Mouse (Mus musculus): Measurements from ENCODE around the gene Dlst.

Dlst gene

DNA sequence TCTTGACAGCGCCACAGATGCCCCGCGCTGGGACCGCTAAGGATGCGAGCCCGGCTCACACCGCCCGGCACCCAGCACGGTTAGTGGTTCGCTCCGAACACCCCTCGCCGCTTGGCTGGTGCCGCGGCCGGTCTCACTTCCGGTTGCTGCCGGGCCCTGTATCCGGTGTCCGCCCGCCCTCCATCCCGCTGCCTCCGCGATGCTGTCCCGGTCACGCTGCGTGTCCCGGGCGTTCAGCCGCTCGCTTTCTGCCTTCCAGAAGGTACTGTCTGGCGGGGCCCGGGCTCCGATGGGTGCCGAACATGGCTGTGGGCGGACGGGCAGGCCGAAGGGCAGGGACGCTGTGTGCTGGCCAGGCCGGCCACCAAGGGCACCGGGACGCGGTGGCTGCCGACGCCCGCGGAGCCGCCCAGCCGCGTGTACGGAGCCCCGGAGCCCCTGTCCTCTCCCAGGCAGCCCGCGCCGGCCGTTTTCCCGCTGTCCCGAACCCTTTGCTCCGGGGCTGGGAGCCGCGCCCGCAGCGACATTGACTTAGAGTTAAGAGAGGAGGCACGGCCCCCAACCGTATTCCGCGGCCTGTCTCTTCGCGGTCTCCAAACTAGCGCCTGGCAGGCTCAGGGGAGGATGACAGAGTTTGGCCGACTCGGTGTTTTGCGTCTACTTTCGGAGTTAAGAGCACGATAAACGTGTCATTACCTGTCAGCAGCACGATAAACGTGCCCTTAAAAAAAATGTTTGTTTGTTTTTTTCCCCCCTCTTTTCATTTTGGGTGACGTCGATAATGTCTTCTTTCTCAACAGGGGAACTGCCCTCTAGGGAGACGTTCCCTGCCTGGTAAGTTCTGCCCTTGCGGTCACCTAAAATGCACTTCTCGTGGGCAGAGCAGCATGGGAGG lies at the start of gene Dlst, which contains the start of gene Prox2:
TSS of gene Dlst (plus strand) at position 136 of the 895 bp plus-strand sequence.
TSS of gene Prox2 (minus strand) at position 62 of the 895 bp plus-strand sequence.
- DNase-seq, result peak; percentile 93 to 94

DNA sequence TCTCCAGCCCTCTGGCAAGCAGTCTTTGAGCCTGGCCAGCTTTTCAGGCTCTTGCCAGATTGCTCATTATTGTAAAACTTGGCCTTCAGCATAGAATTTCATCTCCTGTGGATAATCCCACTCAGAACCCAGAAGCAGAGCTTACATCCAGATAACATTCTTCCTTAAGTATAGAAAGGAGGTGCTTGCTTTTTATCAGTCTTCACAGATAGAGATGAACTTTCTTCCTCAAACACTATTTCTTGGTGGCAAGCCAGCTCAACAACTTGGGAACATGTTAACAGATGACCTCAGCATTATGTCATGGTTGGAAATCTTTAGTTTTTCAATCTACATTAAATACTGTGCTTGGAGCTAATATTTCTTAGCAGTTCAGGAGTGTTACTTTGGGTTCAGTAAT lies 39.6 kb upstream of the Dlst start:
- no peak for DNase-seq

DNA sequence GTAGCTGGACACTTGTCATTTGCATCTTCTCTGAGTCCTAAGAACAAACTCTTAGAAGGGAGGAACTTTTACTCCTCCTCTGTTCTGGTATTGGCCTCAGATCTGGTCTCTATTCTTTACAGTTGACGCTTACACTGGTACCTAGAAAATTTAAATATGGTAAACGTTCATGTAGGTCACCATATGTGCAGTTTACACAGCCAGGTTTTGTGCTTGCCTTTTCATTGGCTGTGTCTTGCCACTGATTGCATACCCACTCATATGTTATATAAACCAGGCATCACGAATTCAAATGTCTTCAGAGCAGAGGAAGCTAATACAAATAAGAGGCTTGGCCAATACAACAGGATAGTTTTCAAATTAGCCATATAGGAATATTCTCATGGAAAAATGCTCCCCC lies 33.5 kb upstream of the Dlst start:
- DNase-seq, result no peak

DNA sequence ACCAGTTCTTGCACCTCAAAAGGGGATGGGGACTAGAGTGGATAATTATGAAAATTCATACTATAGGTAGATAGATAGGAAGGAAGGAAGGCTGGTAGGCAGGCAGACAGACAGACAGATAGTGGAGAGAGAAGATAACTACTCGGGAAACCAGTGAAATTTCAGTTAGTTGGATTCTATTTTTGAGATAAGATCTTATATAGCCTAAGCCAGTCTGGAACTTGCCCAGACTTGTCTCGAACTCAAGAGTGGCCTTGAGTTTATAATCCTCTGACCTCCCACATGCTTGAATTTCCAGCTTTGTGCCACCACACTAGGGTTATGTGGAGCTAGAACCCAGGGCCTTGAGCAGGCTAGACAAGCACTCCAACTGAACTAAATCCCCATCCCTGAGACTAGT lies 26.4 kb upstream of the Dlst start:
- DNase-seq, result no peak

DNA sequence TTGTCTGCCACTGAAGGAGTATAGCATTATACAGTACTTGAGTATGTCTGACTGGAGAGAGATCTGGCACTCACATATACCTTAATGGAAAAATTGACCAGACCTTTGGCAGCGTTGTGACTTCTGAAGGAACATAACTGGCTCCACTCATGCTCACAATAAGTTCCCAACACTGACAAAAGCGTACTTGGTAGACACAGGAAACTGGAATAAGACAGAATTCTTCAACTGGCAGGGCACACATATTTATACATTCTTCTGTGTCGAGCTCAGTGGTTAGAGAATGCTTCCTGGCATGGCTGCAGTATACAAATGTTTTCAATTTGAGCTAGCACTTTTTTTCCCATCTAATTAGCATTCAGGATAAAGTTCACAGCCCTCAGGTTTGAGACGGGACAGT lies 25.7 kb upstream of the Dlst start:
- DNase-seq, result no peak

DNA sequence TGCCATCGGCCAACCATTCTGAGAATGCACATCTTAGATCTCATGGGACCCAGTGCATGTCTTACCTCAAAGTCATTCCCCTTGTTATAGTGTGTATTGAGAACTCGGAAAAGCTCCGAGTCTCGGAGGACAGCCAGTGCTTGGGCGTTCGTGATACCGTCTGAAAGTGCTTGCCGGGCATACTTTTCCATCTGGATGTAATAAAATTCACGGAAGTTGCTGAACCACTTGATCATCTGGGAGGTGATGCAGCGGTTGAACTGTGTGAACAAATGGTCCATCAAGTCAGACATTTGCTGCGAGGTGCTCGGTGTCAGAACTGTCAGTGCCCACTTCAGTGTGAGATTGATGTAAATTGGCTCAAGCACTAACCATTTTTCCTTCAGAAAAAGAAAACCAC lies 22.8 kb upstream of the Dlst start:
- DNase-seq, result no peak

DNA sequence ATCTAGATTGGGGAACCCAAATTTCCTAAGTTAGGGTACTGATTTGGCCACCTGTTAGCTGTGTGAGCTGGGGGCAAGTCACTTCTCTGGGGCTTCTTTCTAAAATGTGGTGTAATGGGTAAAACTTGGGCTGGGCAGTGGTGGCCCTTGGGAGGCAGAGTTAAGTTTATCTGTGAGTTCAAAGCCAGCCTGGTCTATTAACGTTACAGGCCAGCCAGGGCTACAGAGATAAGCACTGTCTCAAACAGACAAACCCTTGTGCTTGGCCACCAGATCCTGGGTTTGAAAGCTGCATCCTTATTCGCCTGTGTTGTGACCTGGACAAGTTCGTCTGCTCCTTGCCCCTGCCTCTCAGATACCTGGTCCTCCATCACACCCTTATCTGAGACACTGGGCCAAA lies 19.4 kb upstream of the Dlst start:
- no peak for DNase-seq

DNA sequence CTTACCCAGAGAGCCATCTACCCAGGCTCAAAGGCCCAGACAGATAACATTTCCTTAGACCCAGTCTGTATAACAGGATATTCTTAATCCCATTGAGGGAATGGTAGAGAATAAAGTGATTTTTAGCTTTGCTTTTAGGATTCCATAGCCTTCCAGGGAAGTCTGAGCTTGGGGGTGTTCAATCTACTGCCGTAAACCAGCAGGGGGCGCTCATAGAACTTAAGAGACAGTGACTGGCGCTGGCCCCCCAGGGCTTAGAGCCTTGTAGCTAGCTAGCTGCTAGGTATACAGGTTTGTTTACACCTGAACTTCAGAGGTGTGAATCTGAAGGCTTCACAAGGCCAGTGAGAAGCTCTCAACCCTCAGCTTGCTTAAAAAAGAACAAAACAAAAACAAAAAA lies 18.4 kb upstream of the Dlst start:
- peak; percentile 49 to 75 for DNase-seq

DNA sequence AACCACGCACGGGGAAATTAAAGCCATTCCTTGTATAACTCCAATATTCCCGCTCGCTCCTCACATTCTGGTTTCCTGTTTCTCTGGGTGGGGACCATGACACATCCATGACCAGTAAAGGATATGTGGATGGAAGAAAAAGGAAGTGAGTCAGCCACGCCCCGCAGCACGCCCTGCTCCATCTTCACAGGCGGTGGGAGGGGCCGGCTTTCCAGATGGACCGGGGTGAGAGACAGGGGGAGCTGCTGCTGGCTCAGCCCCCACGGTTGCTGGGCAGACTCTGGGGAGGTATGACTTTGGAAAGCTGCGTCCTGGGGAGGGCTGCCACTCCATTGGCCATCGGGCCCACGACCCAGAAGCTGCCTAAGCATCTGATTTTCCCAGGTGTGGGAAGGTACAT lies 16.6 kb upstream of the Dlst start:
- peak; percentile 81 to 85 for DNase-seq

DNA sequence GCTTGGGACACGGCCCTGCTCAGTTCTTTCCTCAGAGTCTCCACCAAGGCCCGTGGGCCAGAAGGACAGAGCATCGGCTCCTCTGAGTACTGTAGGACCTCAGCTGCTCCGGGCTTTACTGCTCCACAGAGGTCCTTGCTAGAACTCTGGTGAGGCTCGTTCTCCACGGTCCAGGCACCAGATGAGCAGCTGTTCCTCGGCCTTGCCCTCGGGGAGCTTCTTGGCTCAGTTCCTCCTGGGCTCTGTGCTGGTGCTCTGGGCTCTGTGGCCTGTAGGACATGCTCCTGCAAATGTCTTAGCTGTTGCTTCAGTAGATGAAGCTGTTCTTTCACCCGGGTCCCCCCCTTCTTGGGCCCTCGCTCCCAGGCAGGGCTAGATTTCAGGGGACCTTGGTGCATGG lies 15.9 kb upstream of the Dlst start:
- DNase-seq, result peak; percentile 19 to 55

DNA sequence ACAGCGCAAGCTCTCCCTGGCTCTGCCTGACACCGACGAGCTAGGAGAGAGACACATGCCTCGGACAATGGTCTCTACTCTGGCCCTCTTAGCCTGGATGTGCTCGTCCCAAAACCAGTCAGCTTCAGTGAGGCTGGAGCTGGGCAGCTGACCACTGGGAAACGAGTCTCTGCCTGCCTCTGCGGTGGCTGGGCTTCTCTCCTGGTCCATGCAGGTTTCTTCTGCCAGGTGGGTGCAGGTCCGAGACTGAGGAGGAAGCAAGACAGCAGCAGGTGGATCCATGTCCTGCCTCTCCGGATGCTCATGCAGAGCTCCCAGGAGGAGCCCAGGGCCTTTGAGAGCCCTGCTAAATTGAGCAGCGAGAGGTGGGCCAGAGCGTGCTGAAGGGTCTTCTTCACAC lies 15.5 kb upstream of the Dlst start:
- no peak for DNase-seq

DNA sequence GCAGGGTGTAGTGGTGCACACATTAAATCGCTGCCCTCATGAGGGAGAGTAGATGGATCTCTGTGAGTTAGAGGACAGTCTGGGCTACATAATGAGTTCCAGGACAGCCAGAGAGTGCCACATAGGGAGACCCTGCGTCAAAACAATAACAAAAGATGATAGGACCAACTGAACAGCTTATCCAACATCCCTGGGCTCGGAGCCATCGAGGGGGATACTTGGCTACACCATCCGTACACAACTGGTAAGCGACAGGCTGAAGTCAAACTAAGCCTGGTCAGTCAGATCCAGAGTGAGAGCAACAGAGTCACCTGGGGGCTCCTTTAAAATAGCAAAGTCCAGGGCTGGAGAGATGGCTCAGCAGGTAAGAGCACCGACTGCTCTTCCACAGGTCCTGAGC lies 14.8 kb upstream of the Dlst start:
- peak; percentile 19 to 38 for DNase-seq

DNA sequence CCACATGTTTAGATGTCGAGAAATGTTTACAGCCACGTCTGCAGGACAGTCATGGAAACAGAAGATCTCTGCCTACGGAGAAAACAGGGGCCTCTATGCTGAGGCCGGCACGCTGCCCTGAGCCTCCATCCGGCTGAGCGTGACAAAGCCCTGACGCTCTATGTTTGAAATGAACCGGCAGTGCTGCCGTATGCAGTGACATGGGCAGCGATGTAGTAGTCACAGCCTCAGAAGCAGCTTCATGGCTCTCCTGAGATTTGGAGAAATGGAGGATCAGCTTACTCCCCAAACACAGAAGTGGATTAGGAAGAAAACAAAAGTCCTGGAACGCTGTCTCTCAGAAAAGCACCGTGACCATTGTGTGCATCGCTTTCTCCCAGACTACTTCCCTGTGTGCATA lies 9.6 kb upstream of the Dlst start:
- peak in 1 of 2 experiments; percentile 35 for DNase-seq

DNA sequence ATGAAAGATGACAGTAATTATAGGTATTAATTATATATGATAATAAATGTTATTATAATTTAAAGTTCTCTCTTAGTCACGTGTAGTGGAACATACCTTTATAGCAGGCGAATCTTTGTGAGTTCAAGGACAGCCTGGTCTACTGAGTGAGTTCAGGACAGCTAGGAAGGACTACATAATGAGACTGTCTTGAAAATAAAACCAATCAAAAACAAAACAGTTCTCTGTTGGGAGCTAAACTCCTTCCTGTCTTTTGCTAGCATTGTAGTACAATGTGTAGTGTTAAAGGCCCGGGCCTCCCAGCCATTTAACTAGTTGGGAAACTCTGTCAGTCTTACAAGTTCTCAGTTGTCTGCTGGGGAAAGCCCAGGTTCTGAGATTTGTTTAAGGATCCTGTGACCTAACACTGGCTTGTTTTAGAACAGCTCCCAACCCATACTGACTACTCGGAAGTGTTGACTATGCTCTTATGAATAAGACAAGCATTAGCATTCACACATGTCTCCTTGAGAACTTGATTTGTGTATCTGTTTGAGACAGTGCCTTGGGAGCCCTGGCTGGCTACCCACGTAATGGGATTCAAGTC lies 9.0 kb upstream of the Dlst start:
- DNase-seq, result no peak

DNA sequence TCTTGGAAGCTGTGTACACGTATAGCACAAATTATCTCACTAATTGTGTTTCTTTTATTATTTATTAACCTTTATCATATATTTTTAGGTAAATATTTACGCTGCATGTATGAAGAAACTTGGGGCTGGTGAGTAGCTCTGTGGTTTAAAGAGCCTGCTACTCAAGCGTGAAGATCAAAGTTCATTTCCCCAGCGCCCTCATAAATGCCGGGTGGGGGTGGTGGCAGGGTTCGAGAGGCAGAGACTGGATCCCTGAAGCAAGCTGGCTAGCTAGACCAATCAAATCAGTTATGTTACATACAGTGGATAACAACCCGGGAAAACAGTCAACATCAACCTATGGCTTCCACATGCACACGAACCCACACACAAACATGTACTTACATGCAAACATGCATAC lies 7.5 kb upstream of the Dlst start:
- DNase-seq, result no peak

DNA sequence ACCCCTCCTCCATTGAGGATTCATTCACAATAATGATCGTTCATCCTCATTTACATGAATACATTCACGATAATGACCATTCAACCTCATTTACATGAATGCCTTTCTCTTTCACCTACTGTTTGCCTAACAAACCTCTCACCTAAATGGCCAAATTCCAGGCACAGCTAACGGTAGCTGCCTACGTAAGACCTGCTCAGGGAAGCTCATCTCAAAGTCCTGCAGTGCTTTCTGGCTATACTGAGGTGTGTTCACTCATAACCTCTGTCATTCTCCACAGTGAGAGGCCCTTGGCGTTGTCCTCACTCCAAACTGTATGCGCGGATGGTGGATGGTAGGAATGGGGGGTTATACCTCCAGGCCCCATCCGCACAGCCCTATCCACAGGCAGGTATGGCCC lies 5.8 kb upstream of the Dlst start:
- no peak for DNase-seq

DNA sequence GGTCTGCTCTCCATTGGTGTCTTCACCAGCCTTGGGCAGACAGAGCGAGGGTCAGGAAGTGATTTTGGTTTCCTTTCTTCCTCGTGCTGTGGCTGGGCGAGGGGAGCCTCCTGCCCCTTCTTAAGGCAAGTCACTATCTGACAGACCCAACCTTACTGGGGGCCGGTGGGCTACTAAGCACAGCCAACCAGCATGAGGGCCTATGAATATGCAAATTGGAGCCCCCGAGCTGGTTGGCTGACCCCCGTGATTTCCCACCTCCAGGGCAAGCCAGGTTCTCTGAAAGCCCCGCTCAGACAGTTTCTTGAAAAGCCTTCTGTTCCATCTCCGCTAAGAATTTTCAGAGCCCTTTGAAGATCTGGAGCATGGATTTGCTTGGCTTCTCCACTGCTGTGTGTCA lies 4.3 kb upstream of the Dlst start:
- no peak for DNase-seq

DNA sequence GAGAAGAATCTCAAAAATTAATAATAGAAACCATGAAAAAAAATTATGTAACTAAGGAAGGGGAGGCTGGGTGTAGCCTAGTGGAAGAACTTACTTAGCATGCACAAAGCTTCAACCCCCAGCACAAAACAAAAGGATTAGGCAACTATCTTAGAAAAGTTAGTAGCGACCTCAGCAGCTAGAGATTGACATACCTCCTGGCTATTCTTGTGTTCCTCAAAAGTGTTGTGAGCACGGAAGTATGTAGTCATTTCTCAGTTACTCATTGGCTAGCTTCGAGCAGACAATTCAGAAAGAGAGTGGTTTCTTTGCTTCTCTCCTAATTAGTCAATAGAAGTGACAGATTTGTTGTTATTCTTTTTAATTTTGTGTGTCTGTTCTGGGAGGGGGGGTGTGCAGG lies 2.0 kb upstream of the Dlst start:
- no peak for DNase-seq

DNA sequence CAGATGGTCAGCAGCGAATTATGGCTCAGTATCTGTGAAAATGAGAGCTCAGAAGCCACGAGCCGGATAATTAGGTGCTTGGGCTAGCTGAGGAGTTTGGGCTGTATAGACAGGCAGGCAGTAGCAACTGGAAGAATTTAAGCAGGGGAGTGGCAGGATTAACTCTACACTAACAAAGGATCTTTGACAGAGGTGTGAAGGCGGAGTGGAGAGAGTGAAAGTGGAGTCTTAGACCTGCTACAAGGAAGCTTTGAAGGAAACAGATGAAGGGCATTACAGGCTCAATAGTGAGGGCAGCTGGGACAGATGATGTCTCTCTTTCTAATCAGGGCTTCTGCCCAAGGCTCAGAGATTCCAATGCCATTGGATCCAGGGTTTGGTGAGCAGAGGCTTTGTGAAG lies 1.2 kb upstream of the Dlst start:
- no peak for DNase-seq

DNA sequence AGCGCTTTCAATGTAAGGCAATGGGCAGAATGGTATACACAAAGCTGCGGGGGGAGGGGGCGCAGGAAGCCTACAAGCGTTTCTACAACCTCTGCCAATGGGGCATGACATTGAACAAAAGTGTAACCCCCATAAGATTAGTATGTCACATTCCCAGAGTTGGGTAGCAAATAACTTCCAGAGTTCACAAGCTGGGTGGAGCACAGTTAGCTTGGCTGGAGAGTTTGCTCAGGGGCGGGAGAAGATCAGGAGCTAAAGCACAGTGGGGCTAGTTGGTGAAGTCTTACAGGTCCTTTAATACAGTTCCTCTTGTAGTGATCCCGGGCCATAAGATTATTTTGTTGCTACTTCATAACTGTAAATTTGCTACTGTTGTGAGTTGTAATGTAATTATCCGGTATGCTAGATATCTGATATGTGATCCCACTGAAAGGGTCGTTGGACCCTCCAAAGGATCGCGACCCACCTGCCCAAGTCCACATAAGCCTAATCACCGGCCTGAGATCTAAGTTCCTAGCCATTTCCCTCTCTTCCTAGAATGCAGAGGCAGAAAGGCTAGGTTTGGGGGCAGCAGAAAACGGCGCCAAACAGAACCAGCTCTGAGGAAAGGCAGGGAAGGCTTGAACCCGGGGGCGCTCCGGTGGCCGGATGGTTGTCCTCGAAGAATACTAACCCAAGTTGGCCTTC lies 479 bp upstream of the Dlst start:
- DNase-seq, result peak in 1 of 2 experiments; percentile 21

DNA sequence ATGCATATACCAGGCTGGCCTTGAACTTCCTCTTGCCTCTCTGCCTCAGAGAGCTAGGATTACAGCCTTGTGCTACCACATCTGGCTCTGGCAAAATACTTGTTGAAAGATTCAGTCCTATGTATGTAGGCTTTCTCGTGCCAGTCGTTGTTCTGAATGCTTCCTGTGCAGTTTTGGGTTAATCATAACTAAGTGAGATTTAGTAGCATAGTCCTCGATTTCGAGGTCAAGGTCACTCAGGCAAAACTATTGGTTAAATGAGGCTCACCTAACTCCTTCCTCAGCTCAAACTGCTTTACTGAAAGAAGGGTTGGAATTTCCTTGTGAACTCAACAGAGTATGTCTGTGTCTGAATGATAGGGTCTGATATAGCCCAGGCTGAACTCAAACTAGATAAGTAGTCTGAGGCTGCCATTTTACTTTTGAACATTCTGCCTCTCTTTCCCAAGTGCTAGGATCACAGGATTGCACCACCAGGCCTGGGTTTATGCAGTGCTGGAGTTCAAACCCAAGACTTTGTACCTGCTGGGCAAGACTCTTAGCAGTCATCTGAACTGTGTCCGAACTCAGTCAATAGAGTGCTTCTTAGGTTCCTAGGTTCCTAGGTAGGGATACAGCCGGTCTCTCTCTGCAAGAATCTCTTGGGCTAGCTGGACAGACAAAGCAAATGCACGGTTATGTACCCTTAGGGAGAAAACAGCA lies 2.1 kb downstream of the Dlst start:
- no peak for DNase-seq

DNA sequence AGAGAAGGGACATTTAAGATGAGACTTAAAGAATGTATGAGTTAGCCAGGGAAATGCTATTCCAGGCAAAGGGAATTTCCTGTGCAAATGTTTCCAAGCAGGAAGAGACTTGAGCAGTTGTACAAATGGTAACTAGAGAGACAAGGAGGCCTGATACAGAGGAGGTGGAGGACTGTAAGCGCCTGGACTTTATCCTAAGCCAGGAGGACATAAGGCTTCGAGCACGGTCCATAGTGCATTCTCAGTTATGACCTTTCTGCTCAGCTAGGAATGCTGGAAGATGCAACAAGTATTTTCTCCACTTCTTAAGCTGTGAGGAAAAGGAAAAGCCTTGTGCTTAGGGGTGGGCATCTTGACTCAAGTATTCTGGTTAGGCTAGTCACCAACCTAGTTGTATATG lies 2.7 kb downstream of the Dlst start:
- no peak for DNase-seq

DNA sequence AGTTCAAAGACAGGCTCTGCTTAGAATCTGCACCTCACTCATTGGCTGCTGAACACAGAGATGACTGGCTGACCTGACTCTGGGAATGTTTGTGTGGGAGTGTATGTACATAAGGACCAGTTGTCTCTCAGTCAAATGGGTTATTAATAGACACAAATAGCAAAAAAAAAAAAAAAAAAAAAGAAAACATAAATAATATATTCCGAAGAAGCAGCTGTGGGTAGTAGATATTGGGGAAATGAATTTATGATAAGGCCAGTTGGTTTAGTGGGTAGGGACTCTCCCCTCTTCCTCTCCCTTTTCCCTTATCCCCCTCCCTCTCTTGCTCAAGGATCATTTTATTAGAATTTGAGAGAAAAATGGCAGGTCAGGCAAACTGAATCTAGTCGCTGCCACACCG lies 3.3 kb downstream of the Dlst start:
- DNase-seq, result no peak
